Mouse (Mus musculus) heart, adult 11 months (tissue): ENCODE results near the gene Plcb4.
A peak's percentile ranks its signal among the peaks of the same experiment; 100 is the strongest.

Experiments
- DNase-seq: peaks from one replicate; pipeline ENCODE4 v3.0.0; 2022

Plcb4 gene

GRCm38 (mm10) chr2:135958453-135958852, 299.6 kb downstream of the Plcb4 start:
- DNase-seq: peak; percentile 75

GRCm38 (mm10) chr2:135963089-135963488, 304.3 kb downstream of the Plcb4 start:
- DNase-seq: no peak

DNA sequence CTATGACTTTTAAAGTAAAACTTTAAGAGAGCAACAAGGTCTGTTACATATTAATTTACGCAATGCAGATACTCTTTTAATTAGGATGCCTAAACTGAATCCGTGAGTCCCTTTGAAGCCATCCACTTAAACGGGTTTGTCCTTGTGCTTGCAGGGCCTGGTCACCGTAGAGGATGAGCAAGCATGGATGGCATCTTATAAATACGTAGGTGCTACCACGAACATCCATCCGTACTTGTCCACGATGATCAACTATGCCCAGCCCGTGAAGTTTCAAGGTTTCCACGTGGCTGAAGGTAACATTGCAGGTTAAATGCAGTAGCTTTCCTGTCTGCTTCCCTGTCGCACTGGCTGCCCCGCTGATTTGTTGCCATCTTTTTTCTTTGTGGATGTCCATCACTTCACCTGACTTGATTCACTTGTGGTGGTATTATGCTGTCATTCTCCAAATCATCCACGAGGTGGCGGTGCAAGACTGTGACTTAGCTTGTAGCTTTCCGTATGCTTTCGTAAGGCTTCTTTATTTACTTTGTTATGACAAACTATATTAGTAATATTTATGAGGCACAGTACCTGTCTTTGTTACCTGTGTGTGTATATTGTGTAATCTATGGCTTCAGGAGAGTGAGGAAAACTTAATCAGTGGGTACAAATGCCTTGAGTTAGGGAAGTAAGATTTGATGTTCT, 308.2 kb downstream of the Plcb4 start:
- DNase-seq: peak; percentile 82

- DNase-seq: peak; percentile 75
These were observed 309.3 kb downstream of the Plcb4 start for GRCm38 (mm10) chr2:135968159-135968558.

- peak; percentile 5 for DNase-seq
These were observed 312.1 kb downstream of the Plcb4 start for GRCm38 (mm10) chr2:135970902-135971301.

DNA sequence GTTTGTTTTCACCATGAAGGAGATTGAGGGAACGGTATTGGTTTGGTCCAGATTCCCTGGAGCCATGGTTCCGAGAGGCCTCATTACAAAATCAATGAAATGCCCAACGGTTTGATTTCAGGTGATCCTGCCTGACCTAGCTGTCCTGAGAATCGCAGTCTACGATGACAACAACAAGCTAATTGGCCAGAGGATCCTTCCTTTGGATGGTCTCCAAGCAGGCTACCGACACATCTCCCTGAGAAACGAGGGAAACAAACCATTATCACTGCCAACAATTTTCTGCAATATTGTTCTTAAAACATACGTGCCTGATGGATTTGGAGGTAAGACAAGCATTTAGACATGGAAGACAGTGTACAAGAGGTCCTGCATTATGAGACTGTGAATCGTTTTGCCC, 317.2 kb downstream of the Plcb4 start:
- peak; percentile 55 for DNase-seq

DNA sequence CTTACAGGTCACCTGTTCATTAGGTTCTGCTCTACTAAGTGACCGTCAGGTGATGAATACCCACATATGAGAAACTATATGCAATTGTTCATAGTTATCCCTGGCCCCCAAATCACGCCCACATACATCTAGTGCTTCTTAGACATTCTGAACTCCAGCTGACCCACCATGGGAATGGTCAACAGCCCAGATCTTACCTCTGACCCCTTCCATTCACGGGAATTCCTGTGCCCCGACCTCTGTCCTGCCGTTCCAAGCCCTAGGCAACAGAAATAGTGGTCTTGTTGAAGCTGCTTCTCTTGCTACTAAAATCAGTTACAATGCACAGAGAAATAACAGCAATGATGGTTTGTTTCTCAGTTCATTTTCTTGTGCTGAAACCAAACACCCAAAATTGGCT, 320.0 kb downstream of the Plcb4 start:
- no peak for DNase-seq

DNA sequence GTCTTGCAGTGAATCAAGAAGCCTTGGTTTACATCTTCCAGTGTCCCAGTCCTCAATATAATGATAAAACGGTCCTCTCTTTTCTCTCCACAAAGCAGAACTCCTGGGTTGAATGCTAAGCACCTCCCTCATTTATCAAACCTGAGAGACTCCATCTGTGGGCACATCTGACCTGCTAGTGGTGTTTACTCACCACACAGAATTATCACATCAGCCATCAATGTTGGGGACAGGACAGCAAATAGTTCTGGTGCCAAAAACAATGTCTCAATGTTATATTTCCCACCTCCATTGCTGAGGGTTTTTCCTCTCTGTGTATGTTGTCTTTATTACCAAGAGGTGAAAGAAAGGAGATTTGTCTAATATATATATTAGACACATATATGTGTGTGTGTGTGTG, 321.6 kb downstream of the Plcb4 start:
- DNase-seq: peak; percentile 29

DNA sequence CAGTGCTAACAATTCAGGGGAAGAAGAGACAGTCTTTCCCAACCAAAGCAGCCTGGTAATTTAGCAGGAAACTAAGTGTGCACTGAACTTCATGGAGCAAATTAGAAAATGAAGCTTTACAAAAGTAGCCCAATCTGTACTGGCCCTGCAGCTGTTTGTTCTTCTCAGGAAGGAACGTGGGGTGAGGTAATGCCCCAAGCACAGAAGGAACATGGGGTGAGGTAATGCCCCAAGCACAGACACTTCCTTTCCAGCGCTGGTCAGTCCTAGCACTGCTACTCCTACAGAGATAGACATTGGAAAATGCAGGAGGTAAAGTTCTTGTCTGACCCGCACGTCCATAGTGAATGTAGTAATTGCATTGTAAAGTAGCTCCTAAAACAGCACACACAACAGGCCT, 325.2 kb downstream of the Plcb4 start:
- peak; percentile 88 for DNase-seq

- DNase-seq: peak; percentile 82
These were observed 326.9 kb downstream of the Plcb4 start for GRCm38 (mm10) chr2:135985536-135986265.

GRCm38 (mm10) chr2:135988475-135988874, 329.7 kb downstream of the Plcb4 start:
- DNase-seq: peak; percentile 49

GRCm38 (mm10) chr2:135990686-135991085, 331.9 kb downstream of the Plcb4 start:
- peak; percentile 56 for DNase-seq

DNA sequence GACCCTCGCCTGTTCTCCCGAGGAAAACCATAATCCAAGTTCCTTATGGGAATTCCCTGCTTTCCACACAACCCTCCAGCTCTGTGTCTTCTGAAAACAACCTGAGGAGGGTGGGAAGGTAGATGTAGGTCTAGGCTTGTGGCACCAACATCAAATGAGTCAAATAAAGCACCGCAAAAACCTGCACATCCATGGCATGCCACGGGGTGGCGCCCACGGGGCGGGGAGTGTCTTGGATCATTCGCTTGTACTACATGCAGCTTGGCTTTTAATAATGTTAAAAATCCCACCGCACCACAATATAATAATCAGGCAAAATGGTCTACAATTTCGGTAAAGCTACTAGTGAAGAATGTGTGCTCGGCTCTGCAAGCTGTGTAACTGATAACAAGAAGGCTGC, 334.5 kb downstream of the Plcb4 start:
- DNase-seq: peak; percentile 67

GRCm38 (mm10) chr2:135995196-135995595, 336.4 kb downstream of the Plcb4 start:
- DNase-seq: peak; percentile 81

DNA sequence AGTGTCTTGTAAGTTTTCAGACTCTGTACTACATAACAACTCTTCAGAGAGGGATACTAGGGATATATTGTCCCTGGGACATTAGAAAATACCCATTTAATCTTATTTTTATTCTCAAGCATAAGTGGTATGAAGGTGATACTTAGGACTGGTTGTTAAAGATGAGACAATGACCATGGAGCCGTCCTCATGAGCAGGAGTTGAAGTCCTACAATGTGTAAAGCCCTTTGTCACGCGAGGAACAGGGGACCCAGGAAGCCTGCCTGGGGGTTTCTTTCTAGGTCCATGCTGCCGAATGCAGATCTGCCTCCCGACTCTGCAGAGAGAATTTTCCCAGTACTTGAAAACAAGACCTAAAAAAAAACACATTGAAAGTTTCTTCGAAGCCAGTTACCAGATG, 338.1 kb downstream of the Plcb4 start:
- peak; percentile 51 for DNase-seq

- peak; percentile 76 for DNase-seq
These were observed 338.7 kb downstream of the Plcb4 start for GRCm38 (mm10) chr2:135997361-135998150.

- peak; percentile 73 for DNase-seq
These were observed 340.1 kb downstream of the Plcb4 start for GRCm38 (mm10) chr2:135998886-135999285.

DNA sequence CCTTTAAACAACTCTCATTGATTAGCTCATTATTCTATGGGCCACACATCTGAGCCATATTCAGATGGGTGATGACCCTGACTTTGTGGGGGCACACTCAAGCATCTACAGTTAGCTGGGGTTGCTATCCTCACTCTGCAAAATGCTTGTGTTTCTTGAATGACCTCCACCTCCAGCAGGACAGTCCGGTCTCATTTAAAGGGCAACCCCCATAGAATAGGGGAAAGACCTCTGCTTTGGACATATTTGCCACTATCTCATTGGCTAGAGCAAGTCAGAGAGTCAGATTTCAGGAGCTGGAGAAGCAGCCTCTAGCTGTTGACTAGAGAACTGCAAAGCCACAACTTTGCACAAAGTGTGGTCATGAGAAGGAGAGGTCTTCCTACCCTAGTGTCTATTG, 340.6 kb downstream of the Plcb4 start:
- peak; percentile 56 for DNase-seq

DNA sequence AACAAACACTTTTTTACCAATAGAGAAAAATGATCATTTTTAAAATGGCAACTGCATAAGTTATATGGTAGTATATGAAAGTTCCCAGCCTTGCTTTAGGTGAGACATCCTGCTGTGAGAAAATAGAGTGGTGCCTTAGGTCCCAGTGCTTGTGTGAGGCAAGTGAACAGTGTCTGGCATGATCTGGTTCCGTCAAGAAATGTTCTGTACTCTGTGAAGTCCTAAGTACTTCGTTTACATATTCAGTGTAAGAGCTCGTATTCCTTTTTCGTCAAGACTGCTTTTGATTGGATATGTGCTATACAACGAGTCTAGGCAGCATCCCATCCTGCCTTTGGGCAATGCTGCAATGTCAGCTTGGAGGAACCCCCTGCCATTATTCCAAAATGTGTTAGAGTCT, 342.1 kb downstream of the Plcb4 start:
- peak; percentile 6 for DNase-seq

DNA sequence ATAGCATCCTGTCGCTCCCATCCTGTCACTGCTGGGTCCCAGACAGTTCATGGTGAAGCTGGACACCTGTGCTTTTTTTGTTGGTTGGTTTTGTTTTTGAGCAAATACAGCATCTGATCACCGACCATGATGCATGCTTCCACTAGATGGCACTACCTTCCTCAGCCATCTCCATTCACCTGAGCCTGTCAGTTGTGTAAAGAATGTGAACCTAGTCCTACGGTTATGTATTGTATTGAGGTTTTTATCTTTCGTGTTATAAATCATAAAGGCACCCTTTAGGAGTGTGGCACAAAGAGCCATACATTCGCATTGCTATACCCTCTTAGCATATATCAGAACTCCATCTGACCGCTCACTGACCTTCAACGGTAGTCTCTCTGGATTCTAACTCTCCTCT, 343.3 kb downstream of the Plcb4 start:
- DNase-seq: peak; percentile 64

GRCm38 (mm10) chr2:136003836-136004235, 345.0 kb downstream of the Plcb4 start:
- peak; percentile 79 for DNase-seq

DNA sequence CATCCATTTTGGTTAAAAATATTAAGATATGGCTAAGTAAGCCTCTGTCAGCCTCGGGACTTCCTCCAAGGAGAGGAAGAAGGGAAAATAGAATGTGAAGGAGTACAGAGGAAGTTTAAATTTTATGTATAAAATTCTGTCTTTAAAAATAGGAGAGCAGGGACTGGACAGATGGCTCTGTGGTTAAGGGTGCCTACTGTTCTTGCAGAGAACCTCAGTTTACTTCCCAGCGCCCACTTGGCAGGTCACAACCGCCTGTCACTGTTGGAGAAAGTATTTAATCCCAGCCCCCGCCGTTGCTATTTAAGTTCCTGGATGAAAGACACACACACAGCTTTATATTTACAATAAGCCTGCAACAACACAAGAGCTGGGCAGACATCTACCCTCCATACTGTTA, 347.5 kb downstream of the Plcb4 start:
- peak; percentile 8 for DNase-seq

- peak; percentile 13 for DNase-seq
These were observed 353.9 kb downstream of the Plcb4 start for GRCm38 (mm10) chr2:136012759-136013158.

DNA sequence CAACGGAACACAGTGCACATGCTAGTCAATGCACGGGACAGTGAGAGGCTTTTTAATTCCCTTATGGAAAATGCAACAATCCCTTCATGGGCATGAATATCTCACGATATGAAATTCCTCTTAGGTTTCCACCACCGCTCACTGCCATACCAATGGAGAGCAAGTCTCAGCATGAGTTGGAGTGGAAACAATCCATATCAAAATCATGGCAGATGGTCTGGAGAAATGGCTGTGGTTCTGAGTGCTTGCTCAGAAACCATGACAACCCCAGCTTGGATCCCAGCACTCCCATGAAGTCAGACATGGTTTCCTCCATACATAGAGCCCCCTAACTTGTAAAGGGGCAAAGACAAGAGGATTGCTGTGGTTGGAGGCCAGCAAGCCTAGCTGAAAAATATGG, 389.7 kb downstream of the Plcb4 start:
- DNase-seq: no peak
